Mouse (Mus musculus) kidney, postnatal 0 days (tissue): ENCODE measurements at regions not wholly inside any gene's neighbourhood (a gene's known extent, or its start where the extent isn't known, plus 50 kb on each side); places are given as distances from the start of the nearest gene placed in this dataset.

Experiments
- ATAC-seq: fragments of 200-750 bp; cut with Nextera tagmentation; replicated peaks from 2 replicates; pipeline ENCODE4 v1.8.0; 2017; ENCODE audit warnings: low read depth, moderate number of reproducible peaks, moderate TSS enrichment, moderate library complexity; ENCODE audit not compliant: low FRiP score
- DNase-seq: peaks from one replicate; pipeline ENCODE4 v3.0.0-alpha.2; 2016; ENCODE audit warnings: low spot score
- H3K27ac ChIP-seq: fragments of 300-500 bp; sonication (generic); 2 replicates; pipeline ENCODE4 v1.5.1; 2014; ENCODE audit warnings: mild to moderate bottlenecking
- H3K27me3 ChIP-seq: fragments of 300-500 bp; sonication (generic); 2 replicates; pipeline ENCODE4 v1.6.1; 2014; ENCODE audit warnings: low read length, mixed read lengths; ENCODE audit not compliant: insufficient read depth
- H3K36me3 ChIP-seq: fragments of 300-500 bp; sonication (generic); 2 replicates; pipeline ENCODE4 v1.6.1; 2014; ENCODE audit warnings: low read length, mixed read lengths; ENCODE audit not compliant: insufficient read depth
- H3K4me1 ChIP-seq: fragments of 300-500 bp; sonication (generic); replicated peaks from 2 replicates; pipeline ENCODE4 v1.6.1; 2014; ENCODE audit warnings: antibody characterized with exemption, low read length, mixed read lengths; ENCODE audit not compliant: insufficient read depth
- H3K4me2 ChIP-seq: fragments of 300-500 bp; sonication (generic); 2 replicates; pipeline ENCODE4 v1.6.1; 2014; ENCODE audit warnings: mild to moderate bottlenecking, low read length, moderate library complexity, mixed read lengths
- H3K4me3 ChIP-seq: fragments of 300-500 bp; sonication (generic); replicated peaks from 2 replicates; pipeline ENCODE4 v1.5.1; 2014; ENCODE audit warnings: low read depth, low read length
- H3K9ac ChIP-seq: fragments of 300-500 bp; sonication (generic); 2 replicates; pipeline ENCODE4 v1.6.1; 2014; ENCODE audit warnings: low read depth, low read length
- H3K9me3 ChIP-seq: fragments of 300-500 bp; sonication (generic); replicated peaks from 2 replicates; pipeline ENCODE4 v1.6.1; 2016; ENCODE audit warnings: low read length, inconsistent platforms, mixed read lengths
- CTCF ChIP-seq: IDR thresholded peaks from 2 replicates; pipeline ENCODE4 v1.5.1; 2016; ENCODE audit warnings: antibody characterized with exemption, low read depth, mild to moderate bottlenecking, moderate library complexity
- WGBS: fragments of 180-500 bp; shearing (Covaris S2); extraction: QIAGEN DNeasy Blood & Tissue Kit; methylation state at CpG from one replicate; pipeline ENCODE4 v1.1.7; 2014; 5-methylcytosine and 5-hydroxymethylcytosine counted together

DNA sequence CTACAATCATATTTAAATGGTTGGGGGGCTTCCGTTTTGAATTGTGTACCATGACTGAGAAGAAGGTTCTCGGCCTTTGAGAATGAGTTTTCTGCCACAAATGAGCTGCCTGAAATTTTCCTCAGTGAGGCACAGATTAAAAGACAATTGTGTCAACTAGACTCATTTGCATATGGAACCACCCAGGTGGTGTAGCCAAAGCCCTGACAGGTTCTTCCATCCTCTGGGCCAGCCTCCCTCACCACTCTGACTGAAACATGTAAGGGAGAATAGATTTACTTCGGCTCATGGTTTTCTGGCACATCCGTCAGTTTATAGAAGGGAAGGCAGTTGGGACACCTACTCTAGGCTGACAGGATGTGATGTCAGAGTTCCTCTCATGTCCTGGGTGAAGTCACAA, 58.2 kb upstream of the Krr1 start:
- no peak for TF ChIP-seq CTCF
- H3K9ac ChIP-seq = no peak overlapping the region
- H3K4me3 ChIP-seq = no peak overlapping the region
- no peak overlapping the region for H3K4me2 ChIP-seq
- ATAC-seq = no peak
- no peaks in the 10 kb centered on the region for H3K36me3 ChIP-seq
- no peaks in the 10 kb centered on the region for H3K27me3 ChIP-seq
- H3K9me3 ChIP-seq = no peaks in the 10 kb centered on the region
- H3K4me1 ChIP-seq = no peaks in the 10 kb centered on the region
- DNase-seq = no peak
- 91% methylated on average over 4 of the region's 4 CpGs for WGBS
- no peak overlapping the region for H3K27ac ChIP-seq

GRCm38 (mm10) chr10:111918071-111918507, 54.4 kb upstream of the Krr1 start:
- Histone ChIP-seq H3K36me3 (no peaks in the 10 kb centered on the region), H3K4me1 (no peaks in the 10 kb centered on the region), H3K4me2 (no peak overlapping the region), H3K9ac (no peak overlapping the region), H3K9me3 (no peaks in the 10 kb centered on the region), H3K4me3 (no peak overlapping the region), H3K27me3 (no peaks in the 10 kb centered on the region), H3K27ac (no peak overlapping the region)
- DNase-seq (peak; percentile 86), ATAC-seq (peak; percentile 57)
- 39% methylated on average over 3 of the region's 3 CpGs for WGBS
- no peak for TF ChIP-seq CTCF

- DNase-seq (no peak), ATAC-seq (no peak)
- H3K4me3 ChIP-seq = no peak overlapping the region
- no peaks in the 10 kb centered on the region for H3K9me3 ChIP-seq
- no peaks in the 10 kb centered on the region for H3K4me1 ChIP-seq
- no peaks in the 10 kb centered on the region for H3K36me3 ChIP-seq
- 81% methylated on average over 2 of the region's 2 CpGs for WGBS
- no peak overlapping the region for H3K4me2 ChIP-seq
- H3K27ac ChIP-seq = no peak overlapping the region
- no peaks in the 10 kb centered on the region for H3K27me3 ChIP-seq
- no peak overlapping the region for H3K9ac ChIP-seq
- TF ChIP-seq CTCF = no peak
These were observed 53.0 kb upstream of the Krr1 start for GRCm38 (mm10) chr10:111919475-111919874.

GRCm38 (mm10) chr10:111921492-111921891, 51.0 kb upstream of the Krr1 start:
- Histone ChIP-seq H3K4me1 (0 out of 2 replicates have a peak, but pooled peaks cover 5% of the 10 kb centered on the region), H3K4me2 (no peak overlapping the region), H3K9ac (no peak overlapping the region), H3K9me3 (no peaks in the 10 kb centered on the region), H3K36me3 (no peaks in the 10 kb centered on the region), H3K27ac (no peak overlapping the region), H3K4me3 (no peak overlapping the region), H3K27me3 (no peaks in the 10 kb centered on the region)
- no peak for ATAC-seq
- 44% methylated on average over 9 of the region's 9 CpGs for WGBS
- no peak for TF ChIP-seq CTCF
- DNase-seq = no peak
